Mouse (Mus musculus) adrenal gland, postnatal 0 days (tissue): ENCODE results near the gene Mageh1. TPM values are rescaled to one million over a fixed set of nuclear protein-coding genes. Genes with fewer than 3 reads are reported as not detected.

Source experiments
- polyA plus RNA-seq: library from polyadenylated mRNA; unstranded; fragments of >200 nt; fragmentation: Nextera tagmentation; extraction: Ambion mirVana; gene quantifications from 2 replicates; pipeline ENCODE4 v1.2.1, GENCODE M21; 2015

Gene Mageh1
- polyA plus RNA-seq = 54.2 and 57.8 TPM in 2 replicates

DNA sequence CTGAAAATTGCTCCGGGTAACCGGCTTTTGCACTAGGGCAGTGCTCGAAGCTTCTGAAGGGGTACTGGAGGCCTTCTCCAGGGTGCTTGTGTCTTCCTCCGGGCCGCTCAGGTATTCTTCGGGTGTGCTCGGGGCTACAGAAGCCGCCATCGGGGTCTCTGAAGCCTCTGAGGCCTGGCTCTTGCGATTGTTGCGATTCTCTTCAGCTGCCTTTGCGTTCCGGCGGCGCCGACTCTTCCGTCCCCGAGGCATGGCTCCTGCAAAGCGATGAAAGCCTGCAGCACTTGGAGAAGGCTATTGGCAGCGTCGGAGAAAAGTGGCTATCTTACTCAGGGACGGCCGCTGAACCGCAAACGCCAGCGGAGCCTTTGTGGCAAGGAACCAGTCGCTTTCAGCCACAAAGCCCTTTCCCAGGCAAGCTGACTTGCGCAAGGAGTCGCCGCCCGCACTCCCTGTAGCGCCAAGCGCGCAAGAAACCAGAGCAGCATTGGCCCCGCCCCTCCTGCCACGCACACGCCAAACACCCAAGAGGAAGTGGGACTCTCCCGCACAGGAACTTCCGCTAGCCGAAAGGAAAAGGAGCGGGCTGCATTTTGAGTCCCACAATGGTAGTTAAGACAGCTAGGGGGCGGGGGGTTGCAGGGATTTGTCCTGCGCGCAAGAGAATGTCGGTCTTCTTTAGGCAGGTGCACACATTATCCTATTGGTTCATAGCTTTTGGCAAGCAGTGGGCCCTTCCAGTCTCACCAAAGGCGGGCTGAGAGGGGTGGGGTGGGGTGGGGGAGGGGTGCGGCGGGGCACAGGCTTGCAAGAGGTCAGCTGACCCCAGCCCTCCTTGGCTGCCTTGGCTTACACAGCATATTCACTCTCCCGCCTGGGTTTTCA, at the start of gene Mageh1:
TSS of gene Mageh1 (minus strand) at position 489 of the 885 bp plus-strand sequence.

GRCm38 (mm10) chrX:153006387-153006841, 31.0 kb downstream of the Mageh1 start, which contains the start of gene Usp51:
Gene Usp51, plus strand, starts transcription at chrX:153006469.

Other genes starting within 250 kb of the Mageh1 start
- gene Usp51, start 31.1 kb downstream of the Mageh1 start, polyA plus RNA-seq = 2.2 and 3.0 TPM in 2 replicates
- gene Foxr2, start 81.2 kb upstream of the Mageh1 start, polyA plus RNA-seq = 0.03 and 0.04 TPM in 2 replicates
- 1.6 and 1.7 TPM in 2 replicates for gene Rragb, start 102.4 kb upstream of the Mageh1 start, polyA plus RNA-seq
- gene Klf8, start 199.9 kb upstream of the Mageh1 start, polyA plus RNA-seq = 0.15 and 0.46 TPM in 2 replicates